Mouse (Mus musculus) ZHBTc4 (cell line): ENCODE measurements around the gene Cplx1.

Source experiments
- DNase-seq: peaks from one replicate; pipeline ENCODE4 v3.0.0-alpha.2; 2011; ENCODE audit warnings: low read depth, low spot score

Gene Cplx1

GRCm38 (mm10) chr5:108549489-108550206 lies at the start of gene Cplx1:
TSS of gene Cplx1 (minus strand) at chr5:108550024.
- peak; percentile 77 for DNase-seq

GRCm38 (mm10) chr5:108581361-108581891 lies 31.6 kb upstream of the Cplx1 start:
- no peak for DNase-seq

- no peak for DNase-seq
These were observed 23.2 kb upstream of the Cplx1 start for GRCm38 (mm10) chr5:108573054-108573453.

GRCm38 (mm10) chr5:108570991-108571390 lies 21.2 kb upstream of the Cplx1 start:
- no peak for DNase-seq

- DNase-seq: no peak
These were observed 17.3 kb upstream of the Cplx1 start for GRCm38 (mm10) chr5:108567104-108567503.

- DNase-seq: no peak
These were observed 16.7 kb upstream of the Cplx1 start for GRCm38 (mm10) chr5:108566523-108566922.

GRCm38 (mm10) chr5:108565381-108565780 lies 15.6 kb upstream of the Cplx1 start:
- DNase-seq: no peak

- DNase-seq: no peak
These were observed 14.5 kb upstream of the Cplx1 start for GRCm38 (mm10) chr5:108564346-108564745.

GRCm38 (mm10) chr5:108562483-108562882 lies 12.7 kb upstream of the Cplx1 start:
- DNase-seq: no peak

GRCm38 (mm10) chr5:108556986-108557385 lies 7.2 kb upstream of the Cplx1 start:
- DNase-seq: no peak

- no peak for DNase-seq
These were observed 4.2 kb upstream of the Cplx1 start for GRCm38 (mm10) chr5:108554041-108554440.

- DNase-seq: peak; percentile 58
These were observed 377 bp upstream of the Cplx1 start for GRCm38 (mm10) chr5:108550207-108550594.

- no peak for DNase-seq
These were observed 711 bp downstream of the Cplx1 start for GRCm38 (mm10) chr5:108549137-108549488.

GRCm38 (mm10) chr5:108547636-108548035 lies 2.2 kb downstream of the Cplx1 start:
- no peak for DNase-seq

- DNase-seq: no peak
These were observed 6.1 kb downstream of the Cplx1 start for GRCm38 (mm10) chr5:108543516-108544291.

- DNase-seq: no peak
These were observed 15.6 kb downstream of the Cplx1 start for GRCm38 (mm10) chr5:108534188-108534587.

GRCm38 (mm10) chr5:108522597-108522996 lies 27.2 kb downstream of the Cplx1 start:
- DNase-seq: no peak

- DNase-seq: no peak
These were observed 27.9 kb downstream of the Cplx1 start for GRCm38 (mm10) chr5:108521896-108522295.

- no peak for DNase-seq
These were observed 28.8 kb downstream of the Cplx1 start for GRCm38 (mm10) chr5:108521016-108521415.

- no peak for DNase-seq
These were observed 29.7 kb downstream of the Cplx1 start for GRCm38 (mm10) chr5:108520153-108520552.

- peak; percentile 20 for DNase-seq
These were observed 30.9 kb downstream of the Cplx1 start for GRCm38 (mm10) chr5:108518951-108519350.

- DNase-seq: no peak
These were observed 31.5 kb downstream of the Cplx1 start for GRCm38 (mm10) chr5:108518106-108518885.
